Comparison of ENCODE assay signal across 8 mouse cellular contexts in the genomic region with DNA sequence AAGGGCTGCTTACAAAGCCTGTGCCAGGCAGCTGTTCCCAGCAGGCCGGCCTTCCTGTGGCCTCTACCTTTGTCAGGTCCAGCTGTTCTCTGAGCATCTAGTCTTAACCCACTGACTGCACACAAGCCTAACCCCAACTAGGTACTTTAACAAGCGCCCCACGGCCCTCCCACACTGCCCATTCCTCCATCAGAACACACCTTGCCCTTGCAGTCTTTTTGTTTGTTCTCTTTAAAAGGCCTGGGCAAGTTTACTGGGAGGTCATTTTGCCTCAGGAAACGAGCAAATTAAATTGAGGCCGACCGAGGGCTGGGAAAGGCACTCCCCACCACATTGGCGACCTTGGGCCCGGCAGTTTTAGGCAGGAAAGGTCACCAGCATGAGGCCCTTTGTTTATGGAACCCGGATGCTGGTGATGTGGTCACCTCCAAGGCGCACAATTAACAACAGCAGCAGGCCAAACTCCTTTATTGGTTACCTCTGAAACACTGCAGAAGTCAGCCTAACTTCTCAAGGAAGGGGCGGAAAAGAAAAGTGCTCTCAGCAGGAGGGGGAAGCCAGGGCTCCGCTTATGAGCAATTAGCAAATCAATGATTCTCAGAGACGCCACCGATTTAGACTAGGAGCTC. TPM values are rescaled to one million over a fixed set of nuclear protein-coding genes. Genes with fewer than 3 reads are reported as not detected.
DNase-seq lines count a peak whose midpoint lies in the region; ATAC-seq and TF ChIP-seq lines count a peak whose summit lies in the region.

No protein-coding gene starts in this region.

- TF ChIP-seq CTCF in left cerebral cortex, adult 2 months (IDR thresholded peaks at IDR 0.05): no peak

- H3K4me2 ChIP-seq in kidney, embryonic 14.5 days (replicated peaks; ENCODE audit: low read depth, low read length): no peak overlapping the region
- 0 out of 2 replicates have a peak overlapping the region, but pooled peaks have one; percentile 3 for H3K4me2 ChIP-seq in neural tube, embryonic 13.5 days

- H3K9me3 ChIP-seq in kidney, embryonic 14.5 days (ENCODE audit: control insufficient read depth, low read length): no peaks in the 10 kb centered on the region
- H3K9me3 ChIP-seq in neural tube, embryonic 13.5 days: no peaks in the 10 kb centered on the region

- H3K4me1 ChIP-seq in kidney, embryonic 14.5 days (ENCODE audit: control insufficient read depth, insufficient read depth, low read length): peaks cover 90% of the 10 kb centered on the region
- H3K4me1 ChIP-seq in neural tube, embryonic 13.5 days (replicated peaks): peaks cover 92% of the 10 kb centered on the region

- no peaks in the 10 kb centered on the region for H3K27me3 ChIP-seq in kidney, embryonic 14.5 days (ENCODE audit: control insufficient read depth, insufficient read depth, low read length)
- H3K27me3 ChIP-seq in neural tube, embryonic 13.5 days: no peaks in the 10 kb centered on the region

- H3K27ac ChIP-seq in left cerebral cortex, adult 2 months: peak overlapping the region; percentile 45; the same call in 1 of the 2 replicates
- H3K27ac ChIP-seq in kidney, embryonic 14.5 days (ENCODE audit: low read depth, low read length): peak overlapping the region; percentile 77
- peak overlapping the region; percentile 59 for H3K27ac ChIP-seq in neural tube, embryonic 13.5 days (replicated peaks)

- intact Hi-C loops in left cerebral cortex, adult 2 months (cut with DNase I): no loop called here
- intact Hi-C loops in left cerebral cortex, postnatal 36 days (cut with DNase I): no loop called here

- H3K9ac ChIP-seq in kidney, embryonic 14.5 days (ENCODE audit: low read depth, low read length): 0 out of 2 replicates have a peak overlapping the region, but pooled peaks have one; percentile 1
- H3K9ac ChIP-seq in neural tube, embryonic 13.5 days: peak overlapping the region; percentile 47; the same call in 1 of the 2 replicates

- DNase-seq in left cerebral cortex, adult 2 months (ENCODE audit: extremely low spot score in 1 of 2, low spot score in 2 of 2): no peak
- DNase-seq in left cerebral cortex, postnatal 36 days (ENCODE audit: low spot score in 2 of 2): no peak
- peak; percentile 62 for DNase-seq in embryo, embryonic 9.5 days (ENCODE audit: extremely low spot score)
- DNase-seq in cerebellum, adult 9-10 months: no peak
- no peak for DNase-seq in spleen, postnatal 36 days (ENCODE audit: low spot score in 2 of 2)
- DNase-seq in gastrocnemius, postnatal 4 days (ENCODE audit: low spot score in 2 of 2): no peak

- ATAC-seq in kidney, embryonic 14.5 days (ENCODE audit: low FRiP score, low TSS enrichment): no peak
- ATAC-seq in neural tube, embryonic 13.5 days (ENCODE audit: low read depth): no peak

- no peak overlapping the region for H3K4me3 ChIP-seq in left cerebral cortex, adult 2 months
- no peak overlapping the region for H3K4me3 ChIP-seq in kidney, embryonic 14.5 days (ENCODE audit: low read length)
- H3K4me3 ChIP-seq in neural tube, embryonic 13.5 days: no peak overlapping the region

- 10% methylated on average over 14 of the region's 14 CpGs for WGBS in kidney, embryonic 14.5 days
- 10% methylated on average over 14 of the region's 14 CpGs for WGBS in neural tube, embryonic 13.5 days

- peaks cover 27% of the 10 kb centered on the region for H3K36me3 ChIP-seq in kidney, embryonic 14.5 days (ENCODE audit: control insufficient read depth, insufficient read depth, low read length)
- peaks cover 15% of the 10 kb centered on the region for H3K36me3 ChIP-seq in neural tube, embryonic 13.5 days

RNA-seq across cellular contexts. Expression of a gene that starts 28.4 kb away (rescaled TPM):
- 100 to 1,000 TPM; 126 to 140 TPM for total RNA-seq in left cerebral cortex, adult 2 months (2021)
- 100 to 1,000 TPM; 117 to 132 TPM for total RNA-seq in left cerebral cortex, postnatal 36 days (2021)
- 30.8 and 50.4 TPM in 2 replicates for polyA plus RNA-seq in kidney, embryonic 14.5 days (2014; fragmentation: Nextera tagmentation; extraction: Ambion mirVana)
- polyA plus RNA-seq in neural tube, embryonic 13.5 days (2015; fragmentation: Nextera tagmentation; extraction: Ambion mirVana): 20.9 and 21.7 TPM in 2 replicates
- total RNA-seq in gastrocnemius, postnatal 4 days (2021): 100 to 1,000 TPM; 225 to 240 TPM
